In genomic region chr1:61201006-61201405, GRCm38 (mm10) we compare ENCODE assay signal across 23 mouse cellular contexts.
"Had no signal": no experiment of that assay in that cellular context is flagged by ENCODE, and none has a peak within 500 bp of the region (broad histone marks: within the 10 kb centered on the region; RNA-seq: fewer than 3 reads in every experiment).

No protein-coding gene starts in this region.

- H3K27ac ChIP-seq: heart, adult 2 months; heart, embryonic 13.5 days; heart, embryonic 15.5 days; hindbrain, embryonic 13.5 days; hindbrain, embryonic 15.5 days; hindbrain, postnatal 0 days; kidney, embryonic 15.5 days; kidney, postnatal 0 days; left cerebral cortex, adult 2 months; limb, embryonic 10.5 days; limb, embryonic 12.5 days had no signal

- H3K36me3 ChIP-seq: heart, embryonic 13.5 days; heart, embryonic 15.5 days; hindbrain, embryonic 13.5 days; hindbrain, embryonic 15.5 days; kidney, embryonic 15.5 days; limb, embryonic 10.5 days; limb, embryonic 12.5 days had no signal

- H3K9ac ChIP-seq: heart, embryonic 13.5 days; heart, embryonic 15.5 days; hindbrain, embryonic 13.5 days; hindbrain, embryonic 15.5 days; kidney, embryonic 15.5 days; limb, embryonic 12.5 days had no signal

- ATAC-seq: hindbrain, postnatal 0 days; intestine, embryonic 16.5 days had no signal

- H3K4me3 ChIP-seq: heart, adult 2 months; heart, embryonic 13.5 days; heart, embryonic 15.5 days; hindbrain, embryonic 13.5 days; hindbrain, embryonic 15.5 days; kidney, embryonic 15.5 days; left cerebral cortex, adult 2 months; limb, embryonic 10.5 days; limb, embryonic 12.5 days had no signal

- DNase-seq: gastrocnemius, postnatal 14 days; gastrocnemius, postnatal 36 days; heart, adult 11 months; heart, adult 2 months; heart, postnatal 14 days; heart, postnatal 36 days; kidney, adult 11 months; kidney, adult 2 months; kidney, adult 9 months; kidney, postnatal 14 days; kidney, postnatal 36 days had no signal

- H3K4me2 ChIP-seq: heart, embryonic 11.5 days; heart, embryonic 13.5 days; heart, embryonic 15.5 days; hindbrain, embryonic 13.5 days; hindbrain, embryonic 15.5 days; kidney, embryonic 15.5 days; limb, embryonic 12.5 days had no signal

- H3K9me3 ChIP-seq: heart, embryonic 13.5 days; heart, embryonic 15.5 days; hindbrain, embryonic 13.5 days; hindbrain, embryonic 15.5 days; kidney, embryonic 15.5 days; limb, embryonic 10.5 days; limb, embryonic 12.5 days had no signal

- H3K27me3 ChIP-seq: heart, embryonic 13.5 days; heart, embryonic 15.5 days; hindbrain, embryonic 13.5 days; hindbrain, embryonic 15.5 days; kidney, embryonic 15.5 days; limb, embryonic 12.5 days had no signal
